Mouse (Mus musculus): ENCODE measurements around the gene Chd6.

Gene Chd6

GRCm38 (mm10) chr2:161108933-161109371 lies at the start of gene Chd6:
Gene Chd6, minus strand, starts transcription at chr2:161109075.
- peak; percentile 99 for DNase-seq (ENCODE audit: low read depth, low spot score)

GRCm38 (mm10) chr2:161150004-161150842 lies 41.3 kb upstream of the Chd6 start:
- DNase-seq (ENCODE audit: low read depth, low spot score), result no peak

GRCm38 (mm10) chr2:161148428-161149020 lies 39.6 kb upstream of the Chd6 start:
- DNase-seq (ENCODE audit: low read depth, low spot score), result peak; percentile 5

GRCm38 (mm10) chr2:161147656-161148427 lies 39.0 kb upstream of the Chd6 start:
- DNase-seq (ENCODE audit: low read depth, low spot score), result peak; percentile 64

GRCm38 (mm10) chr2:161144799-161145198 lies 35.9 kb upstream of the Chd6 start:
- DNase-seq (ENCODE audit: low read depth, low spot score), result no peak

GRCm38 (mm10) chr2:161138672-161139536 lies 30.0 kb upstream of the Chd6 start:
- no peak for DNase-seq (ENCODE audit: low read depth, low spot score)

- DNase-seq (ENCODE audit: low read depth, low spot score), result no peak
These were observed 28.1 kb upstream of the Chd6 start for GRCm38 (mm10) chr2:161136999-161137398.

- no peak for DNase-seq (ENCODE audit: low read depth, low spot score)
These were observed 19.7 kb upstream of the Chd6 start for GRCm38 (mm10) chr2:161128367-161129111.

- no peak for DNase-seq (ENCODE audit: low read depth, low spot score)
These were observed 3.1 kb upstream of the Chd6 start for GRCm38 (mm10) chr2:161112011-161112410.

- no peak for DNase-seq (ENCODE audit: low read depth, low spot score)
These were observed 535 bp upstream of the Chd6 start for GRCm38 (mm10) chr2:161109398-161109821.

GRCm38 (mm10) chr2:161108085-161108927 lies 569 bp downstream of the Chd6 start:
- peak; percentile 45 for DNase-seq (ENCODE audit: low read depth, low spot score)

- no peak for DNase-seq (ENCODE audit: low read depth, low spot score)
These were observed 1.6 kb downstream of the Chd6 start for GRCm38 (mm10) chr2:161107236-161107635.

GRCm38 (mm10) chr2:161103769-161104168 lies 5.1 kb downstream of the Chd6 start:
- no peak for DNase-seq (ENCODE audit: low read depth, low spot score)

GRCm38 (mm10) chr2:161102102-161102501 lies 6.8 kb downstream of the Chd6 start:
- DNase-seq (ENCODE audit: low read depth, low spot score), result no peak

GRCm38 (mm10) chr2:161097746-161098145 lies 11.1 kb downstream of the Chd6 start:
- no peak for DNase-seq (ENCODE audit: low read depth, low spot score)

GRCm38 (mm10) chr2:161090746-161091405 lies 18.0 kb downstream of the Chd6 start:
- DNase-seq (ENCODE audit: low read depth, low spot score), result no peak

- DNase-seq (ENCODE audit: low read depth, low spot score), result peak; percentile 24
These were observed 18.7 kb downstream of the Chd6 start for GRCm38 (mm10) chr2:161090200-161090599.

GRCm38 (mm10) chr2:161078590-161078989 lies 30.3 kb downstream of the Chd6 start:
- no peak for DNase-seq (ENCODE audit: low read depth, low spot score)

- no peak for DNase-seq (ENCODE audit: low read depth, low spot score)
These were observed 32.6 kb downstream of the Chd6 start for GRCm38 (mm10) chr2:161076262-161076661.

Data from mesoderm, embryonic 11.5 days (tissue).